Mouse (Mus musculus): ENCODE results near the gene Il34. TPM values are rescaled to one million over a fixed set of nuclear protein-coding genes. Genes with fewer than 3 reads are reported as not detected.

Il34 gene
- polyA plus RNA-seq, 1 experiment from 2014 or later: 0.24 TPM

GRCm38 (mm10) chr8:110761988-110762387, 43.7 kb downstream of the Il34 start:
- Histone ChIP-seq H3K4me1 (0 out of 2 replicates have a peak, but pooled peaks cover 4% of the 10 kb centered on the region), H3K27ac (no peak overlapping the region), H3K36me3 (replicated peaks) (no peaks in the 10 kb centered on the region), H3K4me3 (no peak overlapping the region), H3K9me3 (no peaks in the 10 kb centered on the region), H3K27me3 (ENCODE audit: poor library complexity, severe bottlenecking) (no peaks in the 10 kb centered on the region)
- no peak for DNase-seq (ENCODE audit: extremely low spot score, low spot score)
- 73% methylated on average over 6 of the region's 6 CpGs for WGBS

GRCm38 (mm10) chr8:110761185-110761584, 44.5 kb downstream of the Il34 start:
- no peak for DNase-seq (ENCODE audit: extremely low spot score, low spot score)
- H3K27me3 ChIP-seq (ENCODE audit: poor library complexity, severe bottlenecking): no peaks in the 10 kb centered on the region
- H3K36me3 ChIP-seq (replicated peaks): no peaks in the 10 kb centered on the region
- H3K27ac ChIP-seq: no peak overlapping the region
- 0 out of 2 replicates have a peak, but pooled peaks cover 4% of the 10 kb centered on the region for H3K4me1 ChIP-seq
- H3K9me3 ChIP-seq: no peaks in the 10 kb centered on the region
- WGBS: 68% methylated on average over 5 of the region's 5 CpGs
- H3K4me3 ChIP-seq: no peak overlapping the region

DNA sequence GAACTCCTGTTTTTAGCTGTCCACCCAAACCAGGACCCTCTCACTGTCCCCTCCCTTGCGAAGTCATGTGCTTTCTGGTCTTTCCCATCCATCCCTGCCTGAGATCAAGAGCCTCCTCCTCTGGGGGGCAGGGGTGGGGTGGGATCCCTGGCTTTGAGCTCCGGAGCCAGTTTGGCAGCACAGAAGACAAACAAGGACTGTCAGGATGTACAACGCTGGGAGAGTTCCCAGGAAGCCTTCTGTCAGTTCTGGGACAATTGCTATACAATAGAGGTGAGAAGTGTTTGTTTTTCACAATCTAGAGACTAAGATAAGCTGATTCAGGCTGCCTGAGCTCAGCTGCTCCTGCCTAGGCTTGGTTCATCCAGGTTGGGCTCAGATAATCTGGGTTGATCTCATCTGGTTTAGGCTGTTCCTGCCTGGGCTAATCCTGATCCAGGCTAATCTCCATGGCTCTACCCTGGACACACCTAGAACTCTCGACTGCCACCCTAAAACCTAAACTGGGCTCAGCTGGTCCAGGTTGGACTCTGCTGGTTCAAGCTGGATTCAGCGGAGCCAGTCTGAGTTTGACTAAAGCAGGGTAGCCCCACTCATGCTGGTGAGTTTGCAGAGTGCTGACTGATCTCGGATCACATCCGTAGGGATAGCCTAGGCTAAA, 45.3 kb downstream of the Il34 start:
- peaks cover 6% of the 10 kb centered on the region for H3K4me1 ChIP-seq
- 80% methylated on average over 7 of the region's 7 CpGs for WGBS
- no peak overlapping the region for H3K4me3 ChIP-seq
- no peaks in the 10 kb centered on the region for H3K9me3 ChIP-seq
- DNase-seq (ENCODE audit: extremely low spot score, low spot score): no peak
- no peaks in the 10 kb centered on the region for H3K36me3 ChIP-seq (replicated peaks)
- no peaks in the 10 kb centered on the region for H3K27me3 ChIP-seq (ENCODE audit: poor library complexity, severe bottlenecking)
- H3K27ac ChIP-seq: no peak overlapping the region

GRCm38 (mm10) chr8:110756196-110756595, 49.5 kb downstream of the Il34 start:
- WGBS: 90% methylated on average over 5 of the region's 5 CpGs

DNA sequence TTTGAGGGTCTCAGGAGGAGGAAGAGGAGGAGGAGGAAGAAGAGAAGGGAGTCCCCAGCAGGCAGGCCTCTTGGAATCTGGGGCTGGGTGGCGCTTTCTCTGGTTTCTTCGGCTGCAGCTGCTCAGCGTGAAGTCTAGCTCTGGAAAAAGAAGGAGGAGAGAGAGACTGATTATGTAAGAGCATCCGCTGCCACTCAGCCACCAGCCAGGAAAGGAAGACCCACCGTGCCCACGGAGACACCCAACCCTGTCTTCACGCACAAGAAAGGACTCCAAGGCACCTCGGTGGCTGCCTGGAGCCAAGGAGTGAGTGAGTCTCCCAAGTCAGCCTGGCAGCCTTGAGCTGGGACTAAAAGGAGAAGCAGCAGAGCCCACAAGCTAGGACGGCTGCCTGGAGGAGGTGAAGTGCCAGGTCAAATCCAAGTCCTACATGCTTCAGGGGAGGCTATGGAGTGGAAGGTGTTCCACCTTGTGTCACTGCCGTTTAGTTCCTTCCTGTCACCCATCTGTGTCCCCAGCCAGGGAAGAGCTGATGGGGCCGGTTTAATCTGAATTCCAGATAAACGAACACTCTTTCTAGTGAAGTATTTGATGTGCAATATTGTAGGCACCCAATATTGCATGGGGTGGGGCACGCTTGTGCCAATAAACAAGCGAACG, 50.1 kb downstream of the Il34 start:
- WGBS: 64% methylated on average over 15 of the region's 15 CpGs
- no peaks in the 10 kb centered on the region for H3K27me3 ChIP-seq (ENCODE audit: poor library complexity, severe bottlenecking)
- no peaks in the 10 kb centered on the region for H3K36me3 ChIP-seq (replicated peaks)
- H3K4me1 ChIP-seq: peaks cover 9% of the 10 kb centered on the region
- H3K9me3 ChIP-seq: no peaks in the 10 kb centered on the region
- H3K27ac ChIP-seq: no peak overlapping the region
- no peak for DNase-seq (ENCODE audit: extremely low spot score, low spot score)
- no peak overlapping the region for H3K4me3 ChIP-seq

More at GRCm38 (mm10) chr8:110756196-110756595, 49.5 kb downstream of the Il34 start:
- Histone ChIP-seq H3K9me3 (no peaks in the 10 kb centered on the region), H3K27ac (no peak overlapping the region), H3K27me3 (ENCODE audit: poor library complexity, severe bottlenecking) (no peaks in the 10 kb centered on the region), H3K4me1 (peaks cover 12% of the 10 kb centered on the region), H3K4me3 (no peak overlapping the region), H3K36me3 (replicated peaks) (no peaks in the 10 kb centered on the region)
- no peak for DNase-seq (ENCODE audit: extremely low spot score, low spot score)

DNA sequence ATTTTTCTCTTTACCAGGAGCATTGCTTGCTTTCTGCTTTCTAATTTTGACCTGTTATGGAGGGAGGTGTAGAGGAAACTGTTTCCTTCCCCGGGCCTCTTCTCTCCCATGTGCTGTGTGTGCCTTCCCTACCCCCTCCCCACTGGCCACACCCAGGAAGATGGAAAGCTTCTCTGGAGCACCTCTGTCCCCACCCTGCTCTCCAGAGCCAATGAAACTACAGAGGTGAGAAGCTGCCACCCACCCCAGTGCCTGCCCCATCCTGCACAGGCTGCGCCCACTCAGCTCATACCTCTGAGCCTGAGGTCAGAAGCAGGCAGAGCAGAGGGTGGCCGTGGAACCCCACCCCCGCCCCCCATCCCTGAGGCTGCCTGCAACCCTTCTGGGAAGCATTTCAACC, 51.0 kb downstream of the Il34 start:
- no peak overlapping the region for H3K27ac ChIP-seq
- no peaks in the 10 kb centered on the region for H3K27me3 ChIP-seq (ENCODE audit: poor library complexity, severe bottlenecking)
- no peak for DNase-seq (ENCODE audit: extremely low spot score, low spot score)
- peaks cover 9% of the 10 kb centered on the region for H3K4me1 ChIP-seq
- H3K36me3 ChIP-seq (replicated peaks): no peaks in the 10 kb centered on the region
- WGBS: 60% methylated on average over 4 of the region's 4 CpGs
- no peaks in the 10 kb centered on the region for H3K9me3 ChIP-seq
- no peak overlapping the region for H3K4me3 ChIP-seq

DNA sequence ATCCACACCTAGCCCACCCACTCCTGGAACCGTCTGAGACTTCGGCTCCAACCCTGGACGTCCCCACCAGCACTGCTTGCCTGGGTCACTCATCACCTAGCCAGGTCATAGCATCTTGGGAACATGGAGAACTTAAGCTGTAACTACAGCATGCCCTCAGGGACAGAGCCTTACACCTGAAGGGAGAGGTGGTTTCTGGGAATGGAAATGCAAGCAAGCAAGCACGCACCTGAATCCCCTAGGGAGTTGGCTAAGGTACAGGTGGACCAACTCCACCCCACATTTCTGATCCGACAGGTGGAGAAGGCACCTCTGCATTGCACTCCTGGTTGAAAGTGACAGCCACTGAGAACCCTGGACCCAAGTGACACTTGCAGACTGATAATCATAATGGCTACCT, 54.2 kb downstream of the Il34 start:
- no peaks in the 10 kb centered on the region for H3K36me3 ChIP-seq (replicated peaks)
- WGBS: 91% methylated on average over 5 of the region's 5 CpGs
- no peaks in the 10 kb centered on the region for H3K9me3 ChIP-seq
- no peak overlapping the region for H3K27ac ChIP-seq
- H3K4me1 ChIP-seq: peaks cover 9% of the 10 kb centered on the region
- no peaks in the 10 kb centered on the region for H3K27me3 ChIP-seq (ENCODE audit: poor library complexity, severe bottlenecking)
- no peak for DNase-seq (ENCODE audit: extremely low spot score, low spot score)
- no peak overlapping the region for H3K4me3 ChIP-seq

DNA sequence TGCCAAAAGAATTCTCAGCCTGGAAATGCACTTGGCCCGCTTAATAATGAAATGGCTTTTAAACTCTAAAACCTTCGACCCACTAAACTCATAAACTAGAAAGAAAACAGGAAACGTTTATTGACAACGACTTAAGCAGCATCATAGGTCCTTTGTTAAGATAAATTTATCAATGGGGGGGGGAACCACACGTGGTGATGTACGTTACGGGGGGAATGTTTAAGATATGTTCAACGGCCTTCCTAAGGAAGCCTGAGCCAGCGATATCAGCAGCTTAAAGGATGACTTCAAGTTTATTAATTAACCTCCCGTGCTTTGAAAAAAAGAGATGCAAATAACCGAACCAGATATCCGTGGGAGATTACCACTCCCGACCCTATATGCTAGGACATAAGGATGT, 55.5 kb downstream of the Il34 start:
- Histone ChIP-seq H3K4me1 (peaks cover 6% of the 10 kb centered on the region), H3K36me3 (replicated peaks) (no peaks in the 10 kb centered on the region), H3K27me3 (ENCODE audit: poor library complexity, severe bottlenecking) (no peaks in the 10 kb centered on the region), H3K27ac (no peak overlapping the region), H3K4me3 (no peak overlapping the region), H3K9me3 (no peaks in the 10 kb centered on the region)
- WGBS: 57% methylated on average over 13 of the region's 13 CpGs
- DNase-seq (ENCODE audit: extremely low spot score, low spot score): no peak

DNA sequence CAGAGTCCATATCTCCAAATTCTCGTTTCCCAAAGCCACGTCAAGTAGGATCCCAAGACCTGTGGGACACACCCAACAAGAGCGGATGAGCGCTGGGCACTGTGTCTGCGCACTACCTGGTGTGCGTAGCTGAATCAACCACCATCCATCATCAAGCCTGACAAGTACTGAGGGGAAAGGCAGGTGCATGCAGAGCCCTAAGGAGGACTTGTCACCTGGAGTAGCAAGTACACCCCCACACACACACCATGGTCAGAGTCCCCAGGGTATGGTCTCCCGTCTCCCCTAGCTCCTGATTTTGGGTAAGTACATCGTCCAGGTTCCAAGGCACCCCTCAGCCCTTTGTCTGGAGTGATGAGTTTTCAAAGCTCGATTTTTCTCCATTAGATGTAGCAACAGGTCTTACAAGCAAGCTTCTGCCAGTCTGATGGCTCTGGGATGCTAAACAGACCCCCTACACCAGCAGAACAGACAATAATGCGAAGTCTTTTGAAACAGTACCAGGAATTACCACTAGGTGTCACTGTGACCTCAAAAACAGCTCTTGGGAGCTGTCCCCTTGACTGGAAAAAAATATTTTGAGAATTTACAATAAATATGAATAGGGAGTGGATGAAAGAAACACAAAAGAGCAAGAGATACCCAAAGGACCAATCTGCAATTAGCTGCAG, 56.1 kb downstream of the Il34 start:
- WGBS: 64% methylated on average over 10 of the region's 10 CpGs
- no peak overlapping the region for H3K27ac ChIP-seq
- no peaks in the 10 kb centered on the region for H3K36me3 ChIP-seq (replicated peaks)
- no peaks in the 10 kb centered on the region for H3K27me3 ChIP-seq (ENCODE audit: poor library complexity, severe bottlenecking)
- no peaks in the 10 kb centered on the region for H3K4me1 ChIP-seq
- DNase-seq (ENCODE audit: extremely low spot score, low spot score): no peak
- no peak overlapping the region for H3K4me3 ChIP-seq
- H3K9me3 ChIP-seq: no peaks in the 10 kb centered on the region

DNA sequence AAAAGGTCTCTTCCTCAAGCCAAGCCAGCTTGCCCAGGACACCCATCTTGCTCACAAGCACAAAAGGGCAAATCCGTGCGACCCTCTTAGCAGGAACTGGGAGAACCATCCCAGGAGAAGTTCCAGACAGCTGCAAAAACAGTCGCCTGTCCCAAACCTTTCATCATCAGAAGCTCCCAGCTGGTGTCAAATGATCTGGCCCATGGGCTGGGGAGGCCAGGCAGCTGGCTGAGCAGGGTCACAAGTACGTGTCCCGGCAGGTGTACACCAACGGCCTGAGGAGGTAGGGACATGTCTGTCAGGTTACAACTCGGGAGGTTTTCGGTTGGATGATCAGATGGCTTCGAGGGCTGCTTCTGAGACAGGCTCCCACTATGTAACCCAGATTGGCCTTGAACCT, 59.1 kb downstream of the Il34 start:
- no peaks in the 10 kb centered on the region for H3K9me3 ChIP-seq
- peaks cover 6% of the 10 kb centered on the region; the same call in 1 of the 2 replicates for H3K36me3 ChIP-seq (replicated peaks)
- no peak overlapping the region for H3K4me3 ChIP-seq
- no peak overlapping the region for H3K27ac ChIP-seq
- no peak for DNase-seq (ENCODE audit: extremely low spot score, low spot score)
- no peaks in the 10 kb centered on the region for H3K4me1 ChIP-seq
- no peaks in the 10 kb centered on the region for H3K27me3 ChIP-seq (ENCODE audit: poor library complexity, severe bottlenecking)
- 69% methylated on average over 9 of the region's 9 CpGs for WGBS

- peaks cover 15% of the 10 kb centered on the region for H3K36me3 ChIP-seq (replicated peaks)
- H3K4me1 ChIP-seq: no peaks in the 10 kb centered on the region
- H3K27ac ChIP-seq: no peak overlapping the region
- no peak for DNase-seq (ENCODE audit: extremely low spot score, low spot score)
- H3K4me3 ChIP-seq: no peak overlapping the region
- H3K9me3 ChIP-seq: no peaks in the 10 kb centered on the region
- 94% methylated on average over 10 of the region's 10 CpGs for WGBS
- no peaks in the 10 kb centered on the region for H3K27me3 ChIP-seq (ENCODE audit: poor library complexity, severe bottlenecking)
Observed at GRCm38 (mm10) chr8:110745162-110745561, 60.6 kb downstream of the Il34 start.

DNA sequence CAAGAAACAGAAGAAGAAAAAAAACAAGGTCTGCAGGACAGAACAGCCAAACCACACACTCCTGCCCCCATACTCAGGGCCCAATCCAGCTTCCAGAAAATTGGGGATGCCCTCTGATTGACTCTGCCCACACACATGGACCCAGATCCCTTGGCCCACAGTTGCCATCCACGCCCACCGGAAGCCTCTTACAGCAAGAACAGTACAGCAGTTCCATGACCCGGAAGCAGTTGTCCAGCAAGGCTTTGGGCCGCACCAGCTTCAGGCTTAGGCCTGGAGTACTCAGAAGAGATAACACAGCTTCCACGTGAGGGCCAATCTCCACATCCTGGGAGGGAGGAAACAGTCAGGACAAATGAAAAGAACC, 63.3 kb downstream of the Il34 start:
- DNase-seq (ENCODE audit: extremely low spot score, low spot score): no peak
- 91% methylated on average over 5 of the region's 5 CpGs for WGBS
- Histone ChIP-seq H3K36me3 (replicated peaks) (peaks cover 43% of the 10 kb centered on the region), H3K27me3 (ENCODE audit: poor library complexity, severe bottlenecking) (no peaks in the 10 kb centered on the region), H3K4me1 (no peaks in the 10 kb centered on the region), H3K27ac (no peak overlapping the region), H3K4me3 (no peak overlapping the region), H3K9me3 (no peaks in the 10 kb centered on the region)

- Histone ChIP-seq H3K9me3 (no peaks in the 10 kb centered on the region), H3K4me3 (no peak overlapping the region), H3K27ac (no peak overlapping the region), H3K4me1 (no peaks in the 10 kb centered on the region), H3K36me3 (replicated peaks) (peaks cover 48% of the 10 kb centered on the region), H3K27me3 (ENCODE audit: poor library complexity, severe bottlenecking) (no peaks in the 10 kb centered on the region)
- 76% methylated on average over 15 of the region's 15 CpGs for WGBS
- DNase-seq (ENCODE audit: extremely low spot score, low spot score): no peak
Observed at GRCm38 (mm10) chr8:110741816-110742451, 63.8 kb downstream of the Il34 start.
